Mouse (Mus musculus) cortical plate, adult 2 months (tissue): ENCODE measurements at regions not wholly inside any gene's neighbourhood (a gene's known extent, or its start where the extent isn't known, plus 50 kb on each side); places are given as distances from the start of the nearest gene placed in this dataset.

ENCODE experiments used
- CTCF ChIP-seq: fragments of 200-500 bp; IDR thresholded peaks from 2 replicates; pipeline ENCODE4 v1.5.1; 2011; ENCODE audit warnings: mild to moderate bottlenecking, control low read depth, low read length; ENCODE audit not compliant: insufficient read depth; ENCODE audit errors: extremely low read depth
- POLR2A ChIP-seq: fragments of 200-500 bp; IDR thresholded peaks from 2 replicates; pipeline ENCODE4 v1.6.1; 2011; ENCODE audit warnings: mild to moderate bottlenecking, low read length, control low read depth; ENCODE audit not compliant: insufficient read depth; ENCODE audit errors: extremely low read depth

DNA sequence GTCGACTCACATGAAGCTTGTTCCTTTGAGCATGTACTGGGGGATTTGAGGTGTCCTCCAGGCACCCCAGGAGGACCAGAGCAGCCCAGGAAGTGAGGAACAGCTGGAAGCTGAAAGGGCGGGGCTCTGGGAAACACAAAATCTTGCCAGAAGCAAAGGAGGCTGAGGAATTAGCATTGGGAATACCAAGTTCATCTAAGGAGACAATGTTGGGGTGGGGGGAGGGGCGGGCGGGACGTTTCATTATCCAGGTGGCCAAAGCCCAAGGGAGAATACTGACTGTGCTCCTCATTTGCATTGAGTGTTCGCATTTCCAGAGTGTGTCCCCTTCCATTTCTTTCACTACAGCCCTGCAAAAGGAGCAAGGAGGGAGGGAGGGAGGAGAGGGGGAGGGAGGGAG lies 60.3 kb downstream of the Gm11733 start:
- TF ChIP-seq POLR2A (no peak), CTCF (no peak)
